Mouse (Mus musculus): Measurements from ENCODE around the gene Csnk1e. TPM values are rescaled to one million over a fixed set of nuclear protein-coding genes. Genes with fewer than 3 reads are reported as not detected.

The Csnk1e gene
- total RNA-seq (2023) = 139 and 150 TPM in 2 replicates

DNA sequence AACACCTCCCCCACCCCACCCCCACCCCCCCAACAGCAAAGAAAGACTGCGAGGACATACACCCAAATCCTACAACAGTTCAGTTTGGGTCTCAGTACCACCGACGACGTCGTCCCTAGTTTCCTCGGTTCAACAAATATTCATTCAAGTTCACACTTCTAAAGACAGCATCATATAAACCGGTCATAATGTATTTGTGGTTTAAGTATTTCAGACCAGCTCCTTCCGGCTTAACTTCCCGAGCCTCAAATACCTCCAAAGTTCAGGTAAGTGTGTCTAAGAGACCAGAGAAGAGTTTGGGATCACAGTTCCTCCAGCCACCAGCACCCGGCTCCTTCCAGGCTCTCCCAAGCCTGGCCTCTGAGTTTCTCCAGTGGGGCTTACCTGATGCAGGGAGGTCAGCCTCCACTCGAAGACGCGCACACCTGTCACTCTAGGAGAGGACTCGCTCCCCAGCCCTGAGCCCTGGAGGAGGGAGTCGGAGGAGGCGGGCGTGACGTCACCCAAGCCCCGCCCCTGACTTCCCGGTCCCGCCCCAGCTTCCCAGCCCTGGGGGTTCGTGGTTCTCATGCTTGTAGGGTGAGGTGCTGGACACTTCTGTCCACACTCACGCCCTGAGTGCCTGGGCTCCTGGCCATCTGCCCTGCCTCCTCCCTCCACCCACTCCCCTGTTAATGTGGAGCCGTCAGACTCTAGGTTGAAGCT is at the start of gene Csnk1e:
Gene Csnk1e, minus strand, starts transcription at position 461 of the 705 bp plus-strand sequence.

DNA sequence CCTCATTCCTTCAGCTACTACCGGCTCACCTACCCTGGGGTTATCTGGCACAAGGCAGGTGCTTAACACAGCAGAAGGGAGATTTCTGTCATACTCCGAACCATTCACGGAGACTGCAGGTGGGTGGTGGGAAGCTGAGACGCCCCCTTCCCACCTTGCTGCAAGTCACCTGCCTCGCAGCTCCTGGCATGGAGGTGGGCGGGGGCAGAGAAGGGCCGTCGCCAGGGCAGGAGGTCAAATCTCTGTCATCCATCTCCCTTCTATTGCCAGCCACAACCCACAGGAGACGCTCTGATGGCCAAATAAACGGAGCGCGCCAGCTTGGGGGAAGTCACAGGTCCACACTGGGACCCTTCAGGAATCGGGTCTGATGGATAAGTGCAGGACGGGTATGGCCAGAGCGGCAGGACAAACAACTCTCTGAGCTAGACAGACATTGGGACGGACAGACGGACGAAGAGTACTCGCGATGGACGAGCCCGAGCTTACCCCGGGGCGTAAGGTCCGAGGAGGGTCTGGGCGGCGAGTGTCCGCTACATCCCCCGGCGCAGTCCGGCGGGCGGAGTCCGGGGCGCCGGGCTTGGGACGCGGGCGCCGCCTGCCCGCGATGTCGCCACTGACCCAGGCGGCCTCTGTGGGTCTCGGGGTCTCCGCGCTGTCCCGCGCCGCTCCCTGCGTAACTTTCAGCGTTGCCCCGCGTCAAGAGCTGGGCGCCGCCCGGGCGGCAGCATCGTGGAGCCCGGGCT is 49.5 kb upstream of the Csnk1e start, which contains the start of gene Kcnj4:
Gene Kcnj4, minus strand, starts transcription at position 535 of the 746 bp plus-strand sequence.

DNA sequence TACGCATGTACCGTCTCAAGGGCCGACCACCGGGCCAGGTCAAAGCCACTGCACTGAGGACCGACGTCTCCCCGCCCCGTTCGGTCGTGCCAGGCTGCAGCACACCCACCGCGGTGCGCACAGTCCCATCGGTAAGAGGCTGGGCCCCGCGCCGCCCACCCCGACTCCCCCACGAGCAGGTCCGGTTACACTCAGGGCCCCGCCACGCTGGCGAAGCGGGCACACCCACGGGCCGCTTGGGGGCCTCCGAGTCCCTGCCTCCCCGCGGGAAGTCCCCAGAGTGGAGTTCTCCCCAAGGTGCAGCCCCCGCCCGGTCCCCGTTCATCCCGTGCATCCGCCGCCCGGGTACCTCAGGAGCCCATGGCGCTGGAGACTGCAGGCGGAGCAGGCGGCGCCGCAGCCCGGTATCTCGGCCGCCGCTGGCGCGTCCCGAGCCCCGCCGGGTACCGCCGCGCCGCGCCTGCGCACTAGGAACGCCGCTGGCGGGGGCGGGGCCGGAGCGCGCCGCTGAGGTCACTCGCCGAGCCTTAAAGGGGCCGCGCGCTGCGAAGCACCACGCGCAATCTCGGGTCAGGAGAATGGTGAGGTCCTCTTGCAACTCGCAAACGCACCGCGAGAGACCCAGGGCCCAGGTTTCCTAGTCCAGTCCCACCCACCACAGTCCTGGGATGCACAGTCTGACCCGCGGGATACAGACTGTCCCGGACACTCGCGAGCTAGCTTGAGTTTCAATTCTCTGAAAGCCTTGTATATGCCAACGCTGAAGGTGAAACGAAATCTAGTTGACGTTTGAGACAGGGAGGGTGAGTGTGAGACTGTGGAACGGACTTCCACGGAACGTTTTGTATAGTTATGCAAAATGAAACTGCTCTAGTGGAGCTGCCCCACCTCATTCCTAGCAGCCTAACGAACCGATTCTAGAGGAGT is 52.3 kb downstream of the Csnk1e start, which contains the start of gene Tmem184b:
Gene Tmem184b, minus strand, starts transcription at position 734 of the 927 bp plus-strand sequence.

Other genes with a start within 250 kb of the Csnk1e start
- gene Pick1, start 226.4 kb downstream of the Csnk1e start, total RNA-seq (2023) = 4.7 and 7.6 TPM in 2 replicates
- gene Gm49486, start 226.2 kb downstream of the Csnk1e start, total RNA-seq (2023) = 0.16 TPM in 1 of 2 replicates, not detected in the other
- gene Slc16a8, start 200.8 kb downstream of the Csnk1e start, total RNA-seq (2023) = not detected in 2 replicates
- not detected in 2 replicates for gene Baiap2l2, start 170.0 kb downstream of the Csnk1e start, total RNA-seq (2023)
- gene Pla2g6, start 127.2 kb downstream of the Csnk1e start, total RNA-seq (2023) = 3.5 and 7.3 TPM in 2 replicates
- 27.5 and 30.8 TPM in 2 replicates for gene Maff, start 108.9 kb downstream of the Csnk1e start, total RNA-seq (2023)
- 84.2 and 87.9 TPM in 2 replicates for gene Tmem184b, start 52.0 kb downstream of the Csnk1e start, total RNA-seq (2023)
- not detected in 2 replicates for gene Kcnj4, start 49.7 kb upstream of the Csnk1e start, total RNA-seq (2023)
- 0.36 and 0.66 TPM in 2 replicates for gene Kdelr3, start 60.8 kb upstream of the Csnk1e start, total RNA-seq (2023)
- 180 and 232 TPM in 2 replicates for gene Ddx17, start 91.2 kb upstream of the Csnk1e start, total RNA-seq (2023)
- gene Dmc1, start 149.5 kb upstream of the Csnk1e start, total RNA-seq (2023) = 0.93 and 1.1 TPM in 2 replicates
- gene Fam227a, start 203.4 kb upstream of the Csnk1e start, total RNA-seq (2023) = 2.2 and 3.6 TPM in 2 replicates
- gene Cby1, start 203.6 kb upstream of the Csnk1e start, total RNA-seq (2023) = 18.5 and 21.2 TPM in 2 replicates
- gene Tomm22, start 215.3 kb upstream of the Csnk1e start, total RNA-seq (2023) = 98.8 and 117 TPM in 2 replicates
- gene Josd1, start 232.4 kb upstream of the Csnk1e start, total RNA-seq (2023) = 24.1 and 31.5 TPM in 2 replicates
- 95.9 and 107 TPM in 2 replicates for gene Gtpbp1, start 235.3 kb upstream of the Csnk1e start, total RNA-seq (2023)

Measured in neutrophil, adult 65 days (primary cell).